Mouse (Mus musculus) CH12.LX (cell line): ENCODE results near the gene Rfxank. TPM values are rescaled to one million over a fixed set of nuclear protein-coding genes. Genes with fewer than 3 reads are reported as not detected.

Source experiments
- DNase-seq: peaks from one replicate; pipeline ENCODE4 v3.0.0-alpha.2; 2013; ENCODE audit errors: extremely low read depth
- H3K27ac ChIP-seq: 2 replicates; pipeline ENCODE4 v1.5.1; 2012; ENCODE audit warnings: low read depth, mild to moderate bottlenecking, control low read depth, moderate library complexity; ENCODE audit not compliant: insufficient read depth
- H3K27me3 ChIP-seq: replicated peaks from 2 replicates; pipeline ENCODE3; 2012; ENCODE audit warnings: inconsistent platforms
- H3K36me3 ChIP-seq, 2 experiments: replicated peaks in 1 of 2; 2 replicates each; pipeline versions ENCODE3 to v1.6.1; 2012; ENCODE audit warnings: inconsistent platforms in 1 of 2, low read length in 1 of 2, mild to moderate bottlenecking in 1 of 2, mixed read lengths in 1 of 2, moderate library complexity in 1 of 2; ENCODE audit not compliant: control insufficient read depth in 1 of 2, insufficient read depth in 1 of 2
- H3K4me1 ChIP-seq, 2 experiments: 2 replicates each; pipeline ENCODE4 v1.6.1; 2012; ENCODE audit warnings: inconsistent platforms in 1 of 2, moderate library complexity in 1 of 2; ENCODE audit not compliant: insufficient read depth in 2 of 2, control insufficient read depth in 1 of 2
- H3K4me2 ChIP-seq: 2 replicates; pipeline ENCODE4 v1.6.1; 2012; ENCODE audit warnings: low read depth, mild to moderate bottlenecking, control low read depth; ENCODE audit not compliant: poor library complexity, insufficient read depth, severe bottlenecking
- H3K4me3 ChIP-seq, 3 experiments: fragments of 150-350 bp in 1 of 3; sonication (generic) in 1 of 3; replicated peaks in 1 of 3; 2 replicates each; pipeline versions ENCODE3 to v1.5.1; 2011 to 2012; ENCODE audit warnings: low read depth in 2 of 3, low read length in 2 of 3, mild to moderate bottlenecking in 2 of 3, moderate library complexity in 2 of 3, control low read depth in 1 of 3, improper control_type of control experiment in 1 of 3, inconsistent platforms in 1 of 3, mixed read lengths in 1 of 3; ENCODE audit not compliant: poor library complexity in 1 of 3
- H3K79me2 ChIP-seq: replicated peaks from 2 replicates; pipeline ENCODE4 v1.6.1; 2012; ENCODE audit warnings: mild to moderate bottlenecking, moderate library complexity; ENCODE audit not compliant: control insufficient read depth, poor library complexity, insufficient read depth, severe bottlenecking; ENCODE audit errors: extremely low read depth
- H3K9ac ChIP-seq: 2 replicates; pipeline ENCODE4 v1.6.1; 2012; ENCODE audit warnings: low read depth, mild to moderate bottlenecking, control low read depth, moderate library complexity; ENCODE audit not compliant: insufficient read depth
- H3K9me3 ChIP-seq: replicated peaks from 2 replicates; pipeline ENCODE3; 2012; ENCODE audit warnings: low read length, inconsistent platforms, mixed read lengths
- BHLHE40 ChIP-seq: IDR thresholded peaks from 2 replicates; pipeline ENCODE4 v1.6.1; 2011; ENCODE audit warnings: mild to moderate bottlenecking, low read depth, low read length, improper control_type of control experiment
- CHD1 ChIP-seq: IDR thresholded peaks from 2 replicates; pipeline ENCODE4 v1.6.1; 2012; ENCODE audit warnings: low read depth, low read length, improper control_type of control experiment, inconsistent platforms
- CHD2 ChIP-seq: IDR thresholded peaks from 2 replicates; pipeline ENCODE4 v1.6.1; 2011; ENCODE audit warnings: low read length, improper control_type of control experiment
- E2F4 ChIP-seq: IDR thresholded peaks from 2 replicates; pipeline ENCODE4 v1.6.1; 2011; ENCODE audit warnings: low read depth, low read length, improper control_type of control experiment; ENCODE audit not compliant: insufficient replicate concordance
- ELF1 ChIP-seq: IDR thresholded peaks from 2 replicates; pipeline ENCODE4 v1.6.1; 2014; ENCODE audit warnings: low read depth, mild to moderate bottlenecking, inconsistent platforms, low read length, improper control_type of control experiment
- EP300 ChIP-seq: IDR thresholded peaks from 2 replicates; pipeline ENCODE4 v1.6.1; 2011; ENCODE audit warnings: low read length, improper control_type of control experiment
- ETS1 ChIP-seq: conservative IDR thresholded peaks from 2 replicates; pipeline ENCODE4 v1.6.1; 2012; ENCODE audit warnings: low read depth, mild to moderate bottlenecking, inconsistent platforms, low read length, improper control_type of control experiment, moderate library complexity
- IRF4 ChIP-seq: IDR thresholded peaks from 2 replicates; pipeline ENCODE4 v1.6.1; 2014; ENCODE audit warnings: low read depth, mild to moderate bottlenecking, inconsistent platforms, low read length, improper control_type of control experiment
- MAX ChIP-seq: IDR thresholded peaks from 2 replicates; pipeline ENCODE4 v1.6.1; 2011; ENCODE audit warnings: low read length, improper control_type of control experiment
- MEF2A ChIP-seq: IDR thresholded peaks from 2 replicates; pipeline ENCODE4 v1.6.1; 2014; ENCODE audit warnings: low read depth, mild to moderate bottlenecking, inconsistent platforms, low read length, improper control_type of control experiment, borderline replicate concordance
- PAX5 ChIP-seq: IDR thresholded peaks from 2 replicates; pipeline ENCODE4 v1.6.1; 2012; ENCODE audit warnings: low read length, inconsistent platforms, mixed read lengths
- POLR2A ChIP-seq: IDR thresholded peaks from 2 replicates; pipeline ENCODE4 v1.6.1; 2011; ENCODE audit warnings: low read depth, mild to moderate bottlenecking, improper control_type of control experiment, low read length
- POLR2AphosphoS2 ChIP-seq: IDR thresholded peaks from 2 replicates; pipeline ENCODE4 v1.6.1; 2011; ENCODE audit warnings: low read depth, low read length, improper control_type of control experiment
- RCOR1 ChIP-seq: conservative IDR thresholded peaks from 2 replicates; pipeline ENCODE4 v1.6.1; 2012; ENCODE audit warnings: low read depth, mild to moderate bottlenecking, inconsistent platforms, low read length, improper control_type of control experiment
- USF1 ChIP-seq: IDR thresholded peaks from 2 replicates; pipeline ENCODE4 v1.6.1; 2014; ENCODE audit warnings: low read depth, mild to moderate bottlenecking, inconsistent platforms, low read length, improper control_type of control experiment
- ZC3H11A ChIP-seq: IDR thresholded peaks from 2 replicates; pipeline ENCODE4 v1.6.1; 2012; ENCODE audit warnings: low read depth, mild to moderate bottlenecking, inconsistent platforms, low read length, improper control_type of control experiment
- ZKSCAN1 ChIP-seq: IDR thresholded peaks from 2 replicates; pipeline ENCODE4 v1.6.1; 2012; ENCODE audit warnings: low read depth, inconsistent platforms, low read length, improper control_type of control experiment, borderline replicate concordance
- ZMIZ1 ChIP-seq: IDR thresholded peaks from 2 replicates; pipeline ENCODE4 v1.6.1; 2012; ENCODE audit warnings: low read depth, mild to moderate bottlenecking, inconsistent platforms, low read length, improper control_type of control experiment
- ZNF384 ChIP-seq: IDR thresholded peaks from 2 replicates; pipeline ENCODE4 v1.6.1; 2012; ENCODE audit warnings: low read depth, low read length, improper control_type of control experiment, inconsistent platforms
- dilution Hi-C: fragments of 300-500 bp; cut with MboI; formaldehyde crosslinking; loops from 2 replicates; pipeline ENCODE4 v1.14.3; 2020; ENCODE audit warnings: low sequenced_read_pairs; ENCODE audit not compliant: extremely low pct_unique_long_range_greater_than_20kb, extremely low pct_ligation_motif_present
- in situ Hi-C: fragments of 300-500 bp; cut with MboI; formaldehyde crosslinking; loops from 3 replicates; pipeline ENCODE4 v1.14.3; 2019; ENCODE audit warnings: low sequenced_read_pairs, low pct_ligation_motif_present, low pct_unique_long_range_greater_than_20kb, mixed read lengths
- polyA plus RNA-seq: library from polyadenylated mRNA; unstranded; fragments of >175 nt; gene quantifications from 2 replicates; pipeline ENCODE4 v1.2.1, GENCODE M21; 2012; ENCODE audit warnings: low read depth; ENCODE audit not compliant: insufficient read length
- total RNA-seq, 2 experiments: library from RNA; depleted of rRNA; stranded (reverse); fragments of 300-350 nt in 1 of 2; fragments of >200 nt in 1 of 2; gene quantifications; 2 replicates each; pipeline ENCODE4 v1.2.3; 2012 to 2014

Gene Rfxank
- total and polyA plus RNA-seq, 3 experiments, result 12.3 to 17.2 (median 13.4) TPM

GRCm38 (mm10) chr8:70114892-70115291 is 24.1 kb downstream of the Rfxank start:
- dilution Hi-C loops (no loop called here), in situ Hi-C loops (no loop called here)
- Histone ChIP-seq H3K27ac (no peak overlapping the region), H3K4me3 (peak overlapping the region in 1 of 3 experiments; percentile 32), H3K79me2 (no peaks in the 10 kb centered on the region), H3K4me1 (peaks cover 36 to 84% of the 10 kb centered on the region in 2 experiments), H3K27me3 (peaks cover 7% of the 10 kb centered on the region), H3K9me3 (peaks cover 10% of the 10 kb centered on the region), H3K36me3 (no peaks in the 10 kb centered on the region), H3K9ac (no peak overlapping the region), H3K4me2 (0 out of 2 replicates have a peak overlapping the region, but pooled peaks have one; percentile 17)
- TF ChIP-seq CHD2 (no peak), ZMIZ1 (no peak), POLR2AphosphoS2 (no peak), ZC3H11A (no peak), ETS1 (no peak), PAX5 (no peak), MAX (no peak), ZNF384 (no peak), BHLHE40 (no peak), ZKSCAN1 (no peak), RCOR1 (no peak), MEF2A (no peak), ELF1 (no peak), E2F4 (no peak), IRF4 (no peak), POLR2A (no peak), CHD1 (no peak)
- no peak for DNase-seq

- in situ Hi-C loops (no loop called here), dilution Hi-C loops (no loop called here)
- Histone ChIP-seq H3K9me3 (peaks cover 10% of the 10 kb centered on the region), H3K36me3 (no peaks in the 10 kb centered on the region), H3K4me3 (no peak overlapping the region), H3K4me2 (peak overlapping the region; percentile 17; the same call in 1 of the 2 replicates), H3K79me2 (no peaks in the 10 kb centered on the region), H3K9ac (no peak overlapping the region), H3K27ac (no peak overlapping the region), H3K4me1 (peaks cover 41 to 88% of the 10 kb centered on the region in 2 experiments), H3K27me3 (peaks cover 7% of the 10 kb centered on the region)
- DNase-seq, result peak; percentile 37
- no peak for TF ChIP-seq POLR2A
- peak; percentile 52; the same call in 1 of the 2 replicates for TF ChIP-seq IRF4
- TF ChIP-seq EP300, result 0 out of 2 replicates have a peak, but pooled peaks have one; percentile 46
- no peak for TF ChIP-seq USF1
Measured at GRCm38 (mm10) chr8:70114488-70114887, 24.5 kb downstream of the Rfxank start.
